ENCODE assay signal across 35 mouse cellular contexts in genomic region chr16:38144898-38145297, GRCm38 (mm10).
"Had no signal": no experiment of that assay in that cellular context is flagged by ENCODE, and none has a peak within 500 bp of the region (broad histone marks: within the 10 kb centered on the region; RNA-seq: fewer than 3 reads in every experiment).

No protein-coding gene starts in this region.

- ATAC-seq: hindbrain, embryonic 16.5 days; hindbrain, postnatal 0 days; inflammation-experienced regulatory T-cells, adult 6 months; intestine, embryonic 15.5 days; intestine, embryonic 16.5 days; intestine, postnatal 0 days had no signal

- H3K36me3 ChIP-seq: hindbrain, embryonic 15.5 days; intestine, embryonic 15.5 days had no signal

- DNase-seq: heart, adult 2 months; heart, postnatal 10 days; heart, postnatal 14 days; heart, postnatal 36 days; heart, postnatal 4 days; kidney, adult 11 months; kidney, adult 18-20 months; kidney, adult 2 months; kidney, adult 8-10 months; kidney, adult 9 months; kidney, postnatal 10 days; kidney, postnatal 14 days; kidney, postnatal 25 days; kidney, postnatal 36 days; kidney, postnatal 4 days; layer of hippocampus, adult 9-11 months had no signal

- H3K9ac ChIP-seq: heart, embryonic 12.5 days; heart, embryonic 13.5 days; heart, embryonic 15.5 days; hindbrain, embryonic 12.5 days; hindbrain, embryonic 13.5 days; hindbrain, embryonic 14.5 days; hindbrain, embryonic 15.5 days; intestine, embryonic 15.5 days; kidney, embryonic 15.5 days had no signal

- H3K27ac ChIP-seq: heart, adult 2 months; heart, embryonic 10.5 days; heart, embryonic 13.5 days; heart, embryonic 15.5 days; hindbrain, embryonic 10.5 days; hindbrain, embryonic 12.5 days; hindbrain, embryonic 13.5 days; hindbrain, embryonic 14.5 days; hindbrain, embryonic 15.5 days; hindbrain, postnatal 0 days; intestine, embryonic 15.5 days; kidney, embryonic 15.5 days; kidney, postnatal 0 days; layer of hippocampus, adult 2 months had no signal

- H3K27me3 ChIP-seq: heart, embryonic 12.5 days; heart, embryonic 13.5 days; heart, embryonic 15.5 days; hindbrain, embryonic 12.5 days; hindbrain, embryonic 13.5 days; hindbrain, embryonic 15.5 days; intestine, embryonic 15.5 days; kidney, embryonic 15.5 days had no signal

- H3K9me3 ChIP-seq: heart, embryonic 10.5 days; heart, embryonic 12.5 days; heart, embryonic 13.5 days; heart, embryonic 15.5 days; hindbrain, embryonic 10.5 days; hindbrain, embryonic 12.5 days; hindbrain, embryonic 13.5 days; hindbrain, embryonic 15.5 days; intestine, embryonic 15.5 days; kidney, embryonic 15.5 days had no signal

- H3K4me3 ChIP-seq: heart, adult 2 months; heart, embryonic 10.5 days; heart, embryonic 12.5 days; heart, embryonic 13.5 days; heart, embryonic 15.5 days; hindbrain, embryonic 10.5 days; hindbrain, embryonic 12.5 days; hindbrain, embryonic 13.5 days; hindbrain, embryonic 15.5 days; intestine, embryonic 15.5 days; kidney, embryonic 15.5 days; layer of hippocampus, adult 2 months had no signal

- H3K4me2 ChIP-seq: heart, embryonic 11.5 days; heart, embryonic 12.5 days; heart, embryonic 13.5 days; heart, embryonic 15.5 days; hindbrain, embryonic 12.5 days; hindbrain, embryonic 13.5 days; hindbrain, embryonic 14.5 days; hindbrain, embryonic 15.5 days; intestine, embryonic 15.5 days; kidney, embryonic 15.5 days had no signal

- H3K4me1 ChIP-seq: heart, embryonic 10.5 days; heart, embryonic 12.5 days; heart, embryonic 15.5 days; hindbrain, embryonic 10.5 days; hindbrain, embryonic 12.5 days; intestine, embryonic 15.5 days; kidney, embryonic 15.5 days had no signal
